Mouse (Mus musculus): ENCODE measurements at regions not wholly inside any gene's neighbourhood (a gene's known extent, or its start where the extent isn't known, plus 50 kb on each side); places are given as distances from the start of the nearest gene placed in this dataset.

- no peak for TF ChIP-seq MAX (IDR thresholded peaks at IDR 0.05; ENCODE audit: low read depth)
- no peak for TF ChIP-seq POLR2A (IDR thresholded peaks at IDR 0.05; ENCODE audit: insufficient read length, low read depth)
- no peak for TF ChIP-seq MYOG (IDR thresholded peaks at IDR 0.05; ENCODE audit: control insufficient read depth in 1 of 3, insufficient read depth in 1 of 3, insufficient read length in 2 of 3, low read depth in 2 of 3)
- no peak for TF ChIP-seq REST (IDR thresholded peaks at IDR 0.05; ENCODE audit: insufficient read depth, insufficient read length)
- TF ChIP-seq USF1 (IDR thresholded peaks at IDR 0.05; ENCODE audit: low read depth) = no peak
- no peak for TF ChIP-seq E2F4 (IDR thresholded peaks at IDR 0.05; ENCODE audit: insufficient read depth)
- no peak for TF ChIP-seq TCF12 (IDR thresholded peaks at IDR 0.05; ENCODE audit: insufficient read depth, poor library complexity, severe bottlenecking)
- TF ChIP-seq POLR2AphosphoS2 (IDR thresholded peaks at IDR 0.05; ENCODE audit: insufficient read length, low read depth) = no peak
- no peak for TF ChIP-seq SRF (IDR thresholded peaks at IDR 0.05; ENCODE audit: control insufficient read depth, insufficient read length, low read depth)
Observed at GRCm38 (mm10) chr11:40873002-40873401, 117.9 kb upstream of the Ccng1 start.

Data from myocyte (in vitro differentiated cells).